Mouse (Mus musculus): ENCODE measurements around the gene Zmynd8. TPM values are rescaled to one million over a fixed set of nuclear protein-coding genes. Genes with fewer than 3 reads are reported as not detected.

Gene Zmynd8
- polyA plus RNA-seq (2012; rRNA removed), result 27.7 and 29.0 TPM in 2 replicates

DNA sequence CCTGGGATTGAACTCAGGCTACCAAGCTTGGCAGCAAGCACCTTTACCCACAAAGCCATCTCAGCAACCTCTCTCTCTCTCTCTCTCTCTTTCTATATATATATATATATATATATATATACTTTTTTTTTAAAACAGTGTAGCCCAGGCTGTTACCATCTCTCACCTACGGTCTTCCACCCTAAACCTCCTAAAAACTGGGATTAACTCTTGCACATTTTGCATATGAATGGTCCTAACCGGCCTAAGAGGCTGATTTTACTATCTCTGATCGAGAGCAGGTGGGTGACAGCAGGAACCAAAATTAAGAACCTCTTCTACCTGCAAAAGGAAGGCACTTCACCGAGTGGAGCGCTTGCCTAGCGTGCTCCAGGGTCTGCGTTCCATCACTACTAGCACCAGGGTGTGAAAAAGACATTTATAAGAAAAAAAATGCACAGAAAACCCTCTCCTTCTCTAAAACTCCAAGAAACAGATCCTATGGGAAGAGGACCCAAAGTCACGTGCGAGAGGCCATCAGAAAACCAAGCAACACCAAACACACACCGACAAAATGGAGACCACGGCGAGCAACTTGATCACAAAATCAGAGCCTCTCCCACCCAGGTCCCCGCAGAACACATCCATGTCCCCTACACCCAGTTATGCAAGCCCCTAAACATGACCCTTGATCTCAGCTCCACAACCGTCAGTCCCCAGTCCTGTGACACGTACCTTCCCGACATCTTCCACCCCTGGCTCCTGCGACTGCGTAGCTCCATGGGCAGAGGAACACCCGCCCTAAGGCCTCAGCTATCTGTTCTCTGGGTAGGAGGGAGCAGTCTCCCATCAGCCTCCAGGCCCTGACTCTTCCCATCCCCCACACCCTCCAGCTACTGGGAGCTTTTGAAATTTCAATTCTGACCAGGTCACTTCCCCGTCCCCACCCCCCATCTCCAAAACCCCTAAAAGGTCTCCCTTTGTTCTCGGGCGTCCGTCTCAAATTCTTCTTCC lies at the start of gene Zmynd8:
Gene Zmynd8 (minus strand): TSS at position 815 of the 993 bp plus-strand sequence.
- Histone ChIP-seq H3K27me3 (replicated peaks; ENCODE audit: control insufficient read depth, insufficient read depth, low read length) (no peaks in the 10 kb centered on the region), H3K4me1 (ENCODE audit: control insufficient read depth, insufficient read depth, low read length) (peaks cover 6% of the 10 kb centered on the region; the same call in 1 of the 2 replicates), H3K4me3 (ENCODE audit: insufficient read depth, low read depth, low read length) (no peak within 1 kb of the TSS), H3K27ac (ENCODE audit: insufficient read depth, low read depth, low read length) (no peak within 1 kb of the TSS), H3K36me3 (ENCODE audit: control insufficient read depth, insufficient read depth, low read length) (no peaks in the 10 kb centered on the region)
- no peak for DNase-seq
- WGBS, result 90% methylated on average over 23 of the region's 23 CpGs
- TF ChIP-seq POLR2A (IDR thresholded peaks at IDR 0.05; ENCODE audit: low read depth, low read length) (no peak), CTCF (conservative IDR thresholded peaks at IDR 0.05; ENCODE audit: insufficient read depth, insufficient read length, low read depth, low read length) (no peak)

DNA sequence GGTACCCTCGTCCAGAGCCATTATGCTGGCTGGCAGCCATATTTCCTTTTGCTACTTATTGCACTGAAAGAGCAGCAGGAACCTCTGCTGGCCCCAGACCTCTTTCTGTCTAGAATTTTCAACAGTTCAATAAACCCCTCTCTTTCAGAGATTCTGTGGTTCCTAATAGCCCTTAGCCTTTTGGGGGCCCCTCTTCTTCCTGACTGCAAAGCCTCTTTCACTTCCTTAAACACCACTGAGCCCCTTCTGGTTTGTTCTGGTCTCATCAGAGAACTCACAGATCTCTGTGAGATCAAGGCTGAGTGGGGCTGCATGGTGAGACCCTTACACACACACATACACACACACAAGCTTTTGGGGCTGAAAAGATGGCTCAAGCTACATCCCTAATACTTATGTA lies 49.2 kb upstream of the Zmynd8 start:
- WGBS, result 53% methylated on average over 1 of the region's 1 CpGs
- Histone ChIP-seq H3K4me3 (ENCODE audit: insufficient read depth, low read depth, low read length) (no peak overlapping the region), H3K27me3 (replicated peaks; ENCODE audit: control insufficient read depth, insufficient read depth, low read length) (no peaks in the 10 kb centered on the region), H3K36me3 (ENCODE audit: control insufficient read depth, insufficient read depth, low read length) (no peaks in the 10 kb centered on the region), H3K27ac (ENCODE audit: insufficient read depth, low read depth, low read length) (no peak overlapping the region), H3K4me1 (ENCODE audit: control insufficient read depth, insufficient read depth, low read length) (no peaks in the 10 kb centered on the region)
- TF ChIP-seq POLR2A (IDR thresholded peaks at IDR 0.05; ENCODE audit: low read depth, low read length), result no peak
- TF ChIP-seq CTCF (conservative IDR thresholded peaks at IDR 0.05; ENCODE audit: insufficient read depth, insufficient read length, low read depth, low read length), result no peak
- no peak for DNase-seq

DNA sequence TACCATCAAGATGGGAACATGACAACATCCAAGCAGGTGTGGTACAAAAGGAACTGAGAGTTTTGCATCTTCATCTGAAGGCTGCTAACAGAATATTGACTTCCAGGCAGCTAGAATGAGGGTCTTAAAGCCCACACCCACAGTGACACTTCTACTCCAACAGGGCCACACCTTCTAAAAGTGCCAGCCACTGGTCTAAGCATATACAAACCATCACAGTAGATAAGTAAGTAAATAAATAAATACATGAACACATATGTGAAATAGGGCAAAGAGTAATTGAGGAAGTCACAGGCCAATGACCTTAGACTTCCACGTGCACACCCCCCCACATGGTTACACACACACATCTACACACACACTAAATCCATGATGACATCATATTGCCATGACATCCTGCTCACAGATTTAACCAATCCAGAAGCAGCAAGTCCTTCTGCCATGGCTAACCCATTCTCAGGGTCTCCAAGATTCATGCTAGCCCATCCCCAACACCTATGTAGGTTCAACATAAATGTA lies 47.3 kb upstream of the Zmynd8 start:
- 82% methylated on average over 1 of the region's 1 CpGs for WGBS
- no peaks in the 10 kb centered on the region for H3K4me1 ChIP-seq (ENCODE audit: control insufficient read depth, insufficient read depth, low read length)
- no peak overlapping the region for H3K4me3 ChIP-seq (ENCODE audit: insufficient read depth, low read depth, low read length)
- no peak for DNase-seq
- H3K36me3 ChIP-seq (ENCODE audit: control insufficient read depth, insufficient read depth, low read length), result no peaks in the 10 kb centered on the region
- no peak for TF ChIP-seq CTCF (conservative IDR thresholded peaks at IDR 0.05; ENCODE audit: insufficient read depth, insufficient read length, low read depth, low read length)
- no peak for TF ChIP-seq POLR2A (IDR thresholded peaks at IDR 0.05; ENCODE audit: low read depth, low read length)
- H3K27ac ChIP-seq (ENCODE audit: insufficient read depth, low read depth, low read length), result no peak overlapping the region
- no peaks in the 10 kb centered on the region for H3K27me3 ChIP-seq (replicated peaks; ENCODE audit: control insufficient read depth, insufficient read depth, low read length)

DNA sequence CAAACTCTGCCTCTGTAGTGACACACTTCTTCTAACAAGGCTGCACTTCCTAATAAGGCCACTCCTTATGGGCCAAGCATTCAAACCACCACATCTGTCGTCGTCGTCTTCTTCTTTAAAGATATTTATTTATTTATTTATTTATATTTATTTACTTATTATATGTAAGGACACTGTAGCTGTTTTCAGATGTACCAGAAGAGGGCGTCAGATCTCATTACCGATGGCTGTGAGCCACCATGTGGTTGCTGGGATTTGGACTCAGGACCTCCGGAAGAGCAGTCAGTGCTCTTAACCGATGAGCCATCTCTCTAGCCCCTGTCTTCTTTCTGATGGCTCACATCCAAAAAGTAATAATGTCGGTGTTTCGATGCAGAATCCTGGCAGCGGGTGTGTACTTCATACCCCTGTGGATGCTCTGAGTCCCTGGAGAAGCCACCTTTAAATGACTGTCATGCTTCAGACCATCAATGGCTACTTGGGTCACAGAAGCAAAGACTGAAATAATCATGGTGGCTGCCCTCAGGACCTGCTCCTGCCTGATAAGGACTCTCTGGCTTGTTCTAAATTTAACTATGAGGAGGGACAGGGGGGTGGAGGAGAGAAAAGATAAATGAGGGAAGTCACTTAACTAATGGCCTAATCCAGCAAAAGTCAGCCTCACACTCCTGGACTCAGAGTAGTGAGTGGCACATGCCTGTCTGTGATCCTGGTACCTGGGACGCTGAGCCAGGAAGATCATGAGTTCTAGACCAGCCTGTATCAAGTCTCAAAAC lies 45.9 kb upstream of the Zmynd8 start:
- Histone ChIP-seq H3K27me3 (replicated peaks; ENCODE audit: control insufficient read depth, insufficient read depth, low read length) (no peaks in the 10 kb centered on the region), H3K27ac (ENCODE audit: insufficient read depth, low read depth, low read length) (no peak overlapping the region), H3K4me1 (ENCODE audit: control insufficient read depth, insufficient read depth, low read length) (no peaks in the 10 kb centered on the region), H3K4me3 (ENCODE audit: insufficient read depth, low read depth, low read length) (no peak overlapping the region), H3K36me3 (ENCODE audit: control insufficient read depth, insufficient read depth, low read length) (no peaks in the 10 kb centered on the region)
- 83% methylated on average over 11 of the region's 11 CpGs for WGBS
- TF ChIP-seq CTCF (conservative IDR thresholded peaks at IDR 0.05; ENCODE audit: insufficient read depth, insufficient read length, low read depth, low read length), result no peak
- TF ChIP-seq POLR2A (IDR thresholded peaks at IDR 0.05; ENCODE audit: low read depth, low read length), result no peak
- no peak for DNase-seq

DNA sequence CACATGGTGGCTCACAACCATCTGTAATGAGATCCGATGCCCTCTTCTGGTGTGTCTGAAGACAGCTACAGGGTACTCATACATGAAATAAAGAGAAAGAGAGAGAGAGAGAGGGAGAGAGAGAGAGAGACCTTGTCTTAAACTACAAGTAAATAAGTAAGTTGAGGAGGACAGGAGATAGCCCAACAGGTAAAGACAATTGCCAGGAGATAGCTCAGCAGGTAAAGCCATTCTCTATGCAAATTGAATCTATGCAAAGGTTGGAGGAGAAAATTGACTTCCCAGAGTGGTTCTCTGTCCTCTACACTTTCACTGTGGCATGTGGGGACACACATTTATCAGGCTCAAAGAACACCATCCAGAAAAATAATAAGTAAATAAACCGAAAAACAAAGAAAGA lies 44.3 kb upstream of the Zmynd8 start:
- H3K27ac ChIP-seq (ENCODE audit: insufficient read depth, low read depth, low read length), result no peak overlapping the region
- H3K4me1 ChIP-seq (ENCODE audit: control insufficient read depth, insufficient read depth, low read length), result peaks cover 4% of the 10 kb centered on the region
- no peaks in the 10 kb centered on the region for H3K27me3 ChIP-seq (replicated peaks; ENCODE audit: control insufficient read depth, insufficient read depth, low read length)
- no peak overlapping the region for H3K4me3 ChIP-seq (ENCODE audit: insufficient read depth, low read depth, low read length)
- no peak for DNase-seq
- WGBS, result 97% methylated on average over 2 of the region's 2 CpGs
- TF ChIP-seq CTCF (conservative IDR thresholded peaks at IDR 0.05; ENCODE audit: insufficient read depth, insufficient read length, low read depth, low read length), result no peak
- no peak for TF ChIP-seq POLR2A (IDR thresholded peaks at IDR 0.05; ENCODE audit: low read depth, low read length)
- H3K36me3 ChIP-seq (ENCODE audit: control insufficient read depth, insufficient read depth, low read length), result no peaks in the 10 kb centered on the region

DNA sequence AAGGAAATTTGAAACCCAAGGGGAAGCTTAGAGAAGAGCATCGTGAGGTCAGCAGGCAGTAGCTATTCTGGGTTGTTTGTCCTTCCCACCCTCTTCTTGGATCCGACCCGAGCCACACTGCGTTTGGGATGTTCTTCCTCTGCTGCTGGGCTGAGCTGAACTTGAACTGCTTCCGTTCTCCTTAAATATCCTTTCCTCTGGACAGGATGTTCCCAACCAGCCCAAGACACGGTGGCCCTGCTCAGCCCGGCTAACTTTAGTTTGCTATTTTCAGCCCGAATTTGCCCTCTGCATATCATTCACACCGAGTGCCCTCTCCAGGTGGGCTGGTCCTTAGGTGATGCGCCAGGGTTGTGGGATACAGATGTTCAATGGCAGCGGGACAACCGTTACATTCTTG lies 37.3 kb upstream of the Zmynd8 start:
- peak; percentile 88 for DNase-seq
- Histone ChIP-seq H3K36me3 (ENCODE audit: control insufficient read depth, insufficient read depth, low read length) (no peaks in the 10 kb centered on the region), H3K4me1 (ENCODE audit: control insufficient read depth, insufficient read depth, low read length) (peaks cover 7% of the 10 kb centered on the region), H3K27me3 (replicated peaks; ENCODE audit: control insufficient read depth, insufficient read depth, low read length) (no peaks in the 10 kb centered on the region), H3K27ac (ENCODE audit: insufficient read depth, low read depth, low read length) (peak overlapping the region; percentile 81), H3K4me3 (ENCODE audit: insufficient read depth, low read depth, low read length) (no peak overlapping the region)
- 53% methylated on average over 12 of the region's 12 CpGs for WGBS
- no peak for TF ChIP-seq CTCF (conservative IDR thresholded peaks at IDR 0.05; ENCODE audit: insufficient read depth, insufficient read length, low read depth, low read length)
- no peak for TF ChIP-seq POLR2A (IDR thresholded peaks at IDR 0.05; ENCODE audit: low read depth, low read length)
